Mouse (Mus musculus): Measurements from ENCODE around the gene Entpd1.

GRCm38 (mm10) chr19:40679632-40680031 lies 67.5 kb downstream of the Entpd1 start:
- TF ChIP-seq POLR2A (IDR thresholded peaks at IDR 0.05; ENCODE audit: control insufficient read depth, extremely low read depth, insufficient read depth, low read length, poor library complexity) (no peak), CTCF (IDR thresholded peaks at IDR 0.05; ENCODE audit: borderline replicate concordance, control insufficient read depth, extremely low read depth, insufficient read depth, low read length, poor library complexity) (no peak)
